Mouse (Mus musculus) CH12F3 (cell line): ENCODE measurements around the gene Ttll3.

Experiments
- in situ Hi-C: fragments of 300-500 bp; cut with MboI; formaldehyde crosslinking; loops from 2 replicates; pipeline ENCODE4 v1.14.3; 2020; ENCODE audit warnings: low sequenced_read_pairs

Gene Ttll3

GRCm38 (mm10) chr6:113388960-113389359 is at the start of gene Ttll3:
Gene Ttll3, plus strand, starts transcription at chr6:113389260.
- in situ Hi-C loops: no loop called here

GRCm38 (mm10) chr6:113341574-113341973 is 47.5 kb upstream of the Ttll3 start:
- in situ Hi-C loops: no loop called here

GRCm38 (mm10) chr6:113342297-113342696 is 46.8 kb upstream of the Ttll3 start:
- in situ Hi-C loops: no loop called here

GRCm38 (mm10) chr6:113343177-113344092 is 45.6 kb upstream of the Ttll3 start, which contains the start of gene Camk1:
Gene Camk1, minus strand, starts transcription at chr6:113343984.
- in situ Hi-C loops: no loop called here

GRCm38 (mm10) chr6:113344321-113344720 is 44.7 kb upstream of the Ttll3 start:
- in situ Hi-C loops: no loop called here

GRCm38 (mm10) chr6:113346897-113347296 is 42.2 kb upstream of the Ttll3 start:
- in situ Hi-C loops: no loop called here

- in situ Hi-C loops: no loop called here
Measured at GRCm38 (mm10) chr6:113350538-113350937, 38.5 kb upstream of the Ttll3 start.

- in situ Hi-C loops: no loop called here
Measured at GRCm38 (mm10) chr6:113351161-113351560, 37.9 kb upstream of the Ttll3 start.

GRCm38 (mm10) chr6:113351653-113352052 is 37.4 kb upstream of the Ttll3 start:
- in situ Hi-C loops: no loop called here

GRCm38 (mm10) chr6:113352820-113353219 is 36.2 kb upstream of the Ttll3 start:
- in situ Hi-C loops: no loop called here

- in situ Hi-C loops: no loop called here
Measured at GRCm38 (mm10) chr6:113353696-113354095, 35.4 kb upstream of the Ttll3 start.

- in situ Hi-C loops: no loop called here
Measured at GRCm38 (mm10) chr6:113361476-113361875, 27.6 kb upstream of the Ttll3 start.

- in situ Hi-C loops: no loop called here
Measured at GRCm38 (mm10) chr6:113362241-113362640, 26.8 kb upstream of the Ttll3 start.

GRCm38 (mm10) chr6:113364518-113365135 is 24.4 kb upstream of the Ttll3 start:
- in situ Hi-C loops: no loop called here

- in situ Hi-C loops: no loop called here
Measured at GRCm38 (mm10) chr6:113366639-113367038, 22.4 kb upstream of the Ttll3 start.

GRCm38 (mm10) chr6:113367574-113367973 is 21.5 kb upstream of the Ttll3 start:
- in situ Hi-C loops: no loop called here

- in situ Hi-C loops: no loop called here
Measured at GRCm38 (mm10) chr6:113368124-113368523, 20.9 kb upstream of the Ttll3 start.

GRCm38 (mm10) chr6:113368577-113368976 is 20.5 kb upstream of the Ttll3 start:
- in situ Hi-C loops: no loop called here

GRCm38 (mm10) chr6:113370194-113370929 is 18.7 kb upstream of the Ttll3 start:
- in situ Hi-C loops: no loop called here

- in situ Hi-C loops: no loop called here
Measured at GRCm38 (mm10) chr6:113373491-113373890, 15.6 kb upstream of the Ttll3 start.

GRCm38 (mm10) chr6:113377172-113377495 is 11.9 kb upstream of the Ttll3 start:
- in situ Hi-C loops: no loop called here
